Mouse (Mus musculus) spleen, adult 12 weeks (tissue): ENCODE measurements around the gene Tnfsf4.

Experiments
- DNase-seq: peaks from one replicate; pipeline ENCODE4 v3.0.0; 2022; ENCODE audit warnings: low spot score

Gene Tnfsf4

DNA sequence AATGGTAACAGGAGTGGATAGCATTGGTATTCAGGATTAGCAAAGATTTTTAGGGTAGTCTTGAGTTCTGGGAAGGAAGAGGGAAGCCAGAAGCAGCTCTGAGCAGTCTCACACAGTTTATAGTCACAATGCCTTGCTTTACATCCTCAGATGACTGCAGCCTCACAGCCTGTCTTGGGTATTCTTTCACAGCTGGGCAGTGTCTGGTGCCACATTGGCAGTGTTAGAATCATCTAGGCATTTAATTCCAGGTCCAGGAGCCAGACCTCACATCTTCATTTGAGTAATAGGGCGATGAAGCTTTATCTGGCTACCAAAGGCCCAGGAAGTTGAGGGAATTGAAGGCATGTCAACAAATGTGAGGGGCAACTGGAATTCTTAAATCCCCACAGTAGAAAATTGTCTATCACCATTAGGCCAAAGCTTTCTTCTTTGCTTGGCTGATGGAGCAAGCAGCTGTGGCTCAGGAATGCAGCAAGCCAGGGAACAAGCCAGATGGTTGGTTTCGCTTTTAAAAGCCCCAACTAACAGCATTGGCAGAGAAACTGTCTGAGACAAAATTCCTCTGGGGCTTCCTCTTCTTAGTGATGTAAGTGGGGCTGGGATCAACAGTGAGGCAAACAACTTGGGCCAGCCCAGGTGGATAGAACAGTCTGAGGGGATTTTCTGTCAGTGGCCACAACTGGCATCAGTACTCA is 68.3 kb downstream of the Tnfsf4 start:
- no peak for DNase-seq
